Mouse (Mus musculus) right cerebral cortex, postnatal 14 days (tissue): ENCODE data around the gene Prss22.
"Not testable (repeated sequence)": the region's sequence is repeated elsewhere in the genome, so short reads cannot be mapped to it uniquely, and the experiment has no call there.

Experiments used
- DNase-seq: peaks from one replicate; pipeline ENCODE4 v3.0.0; 2022

Prss22 gene

GRCm38 (mm10) chr17:23994667-23995066, 3.2 kb downstream of the Prss22 start:
- DNase-seq: no peak

GRCm38 (mm10) chr17:23993559-23994428, 4.1 kb downstream of the Prss22 start:
- peak; percentile 96 for DNase-seq

- DNase-seq: no peak
Measured at GRCm38 (mm10) chr17:23992789-23993553, 4.9 kb downstream of the Prss22 start.

GRCm38 (mm10) chr17:23989802-23990201, 8.1 kb downstream of the Prss22 start:
- DNase-seq: peak; percentile 57

- DNase-seq: no peak
Measured at GRCm38 (mm10) chr17:23984989-23985388, 12.9 kb downstream of the Prss22 start.

- DNase-seq: no peak
Measured at GRCm38 (mm10) chr17:23982912-23983311, 15.0 kb downstream of the Prss22 start.

GRCm38 (mm10) chr17:23980297-23980909, 17.5 kb downstream of the Prss22 start, which contains the start of gene Prss30:
TSS of gene Prss30 (minus strand) at chr17:23980566.
- DNase-seq: no peak

- no peak for DNase-seq
Measured at GRCm38 (mm10) chr17:23979471-23979870, 18.4 kb downstream of the Prss22 start.

GRCm38 (mm10) chr17:23976665-23977064, 21.2 kb downstream of the Prss22 start:
- DNase-seq: no peak

- DNase-seq: no peak
Measured at GRCm38 (mm10) chr17:23971315-23971714, 26.6 kb downstream of the Prss22 start.

GRCm38 (mm10) chr17:23969231-23969630, 28.7 kb downstream of the Prss22 start:
- peak; percentile 82 for DNase-seq

GRCm38 (mm10) chr17:23968780-23969179, 29.1 kb downstream of the Prss22 start:
- DNase-seq: no peak

GRCm38 (mm10) chr17:23966658-23967401, 31.1 kb downstream of the Prss22 start:
- DNase-seq: no peak

GRCm38 (mm10) chr17:23965805-23966425, 32.0 kb downstream of the Prss22 start:
- no peak for DNase-seq

GRCm38 (mm10) chr17:23961573-23962122, 36.3 kb downstream of the Prss22 start:
- DNase-seq: no peak

- DNase-seq: peak; percentile 73
Measured at GRCm38 (mm10) chr17:23960084-23960738, 37.7 kb downstream of the Prss22 start.

- no peak for DNase-seq
Measured at GRCm38 (mm10) chr17:23955174-23955573, 42.7 kb downstream of the Prss22 start, which contains the start of gene Sbpl. TSS of gene Sbpl (minus strand) at chr17:23955274.

- not testable (repeated sequence) for DNase-seq
Measured at GRCm38 (mm10) chr17:23950828-23951227, 47.1 kb downstream of the Prss22 start.

GRCm38 (mm10) chr17:23949068-23949467, 48.8 kb downstream of the Prss22 start:
- no peak for DNase-seq

GRCm38 (mm10) chr17:23947486-23947885, 50.4 kb downstream of the Prss22 start:
- DNase-seq: not testable (repeated sequence)
